ENCODE assay signal across 7 mouse cellular contexts in the genomic region with DNA sequence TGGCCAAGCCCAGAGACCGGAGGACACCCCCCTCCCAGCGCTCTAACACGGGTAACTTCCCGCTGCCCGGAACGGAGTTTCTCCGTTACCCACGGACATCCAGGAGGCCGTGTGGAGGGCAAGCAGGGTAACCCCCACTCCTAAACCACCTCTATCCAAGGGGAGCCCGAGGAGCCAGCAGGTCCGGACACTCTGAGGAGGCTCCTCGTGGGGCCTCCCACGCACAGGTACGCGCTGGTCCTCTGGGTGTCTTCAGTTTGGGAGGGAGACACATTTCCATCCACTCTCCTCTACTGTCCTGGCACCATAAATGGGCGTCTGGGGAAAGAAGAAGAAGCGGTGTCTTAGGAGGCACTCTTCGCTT.
DNase-seq lines count a peak whose midpoint lies in the region; ATAC-seq and TF ChIP-seq lines count a peak whose summit lies in the region.

No protein-coding gene starts in this region.

- peak overlapping the region; percentile 78 for H3K4me2 ChIP-seq in lung, embryonic 14.5 days
- peak overlapping the region; percentile 89 for H3K4me2 ChIP-seq in forebrain, embryonic 15.5 days (replicated peaks)
- H3K4me2 ChIP-seq in liver, embryonic 12.5 days = peak overlapping the region; percentile 63
- H3K4me2 ChIP-seq in stomach, embryonic 16.5 days (ENCODE audit: low read depth, low read length) = peak overlapping the region; percentile 69

- no peak for DNase-seq in lung, embryonic 14.5 days
- no peak for DNase-seq in lung, postnatal 14 days
- DNase-seq in thymus, postnatal 25 days = no peak

- H3K36me3 ChIP-seq in lung, embryonic 14.5 days (ENCODE audit: insufficient read depth) = no peaks in the 10 kb centered on the region
- no peaks in the 10 kb centered on the region for H3K36me3 ChIP-seq in forebrain, embryonic 15.5 days
- H3K36me3 ChIP-seq in liver, embryonic 12.5 days = no peaks in the 10 kb centered on the region
- H3K36me3 ChIP-seq in stomach, embryonic 16.5 days (ENCODE audit: control insufficient read depth, insufficient read depth, low read length) = no peaks in the 10 kb centered on the region

- peak overlapping the region; percentile 39 for H3K4me3 ChIP-seq in lung, embryonic 14.5 days (ENCODE audit: low read depth, low read length)
- peak overlapping the region; percentile 63 for H3K4me3 ChIP-seq in forebrain, embryonic 15.5 days
- H3K4me3 ChIP-seq in liver, embryonic 12.5 days = peak overlapping the region; percentile 38
- H3K4me3 ChIP-seq in stomach, embryonic 16.5 days (replicated peaks; ENCODE audit: low read length) = peak overlapping the region; percentile 46

- TF ChIP-seq CTCF in lung, embryonic 14.5 days (IDR thresholded peaks at IDR 0.05; ENCODE audit: low read depth) = no peak

- whole genome bisulfite sequencing in lung, embryonic 14.5 days = 6% methylated on average over 18 of the region's 18 CpGs
- 7% methylated on average over 18 of the region's 18 CpGs for WGBS in forebrain, embryonic 15.5 days
- 4% methylated on average over 18 of the region's 18 CpGs for WGBS in liver, embryonic 12.5 days (ENCODE audit: insufficient replicate concordance)
- WGBS in stomach, embryonic 16.5 days = 6% methylated on average over 18 of the region's 18 CpGs

- no peaks in the 10 kb centered on the region for H3K9me3 ChIP-seq in lung, embryonic 14.5 days (ENCODE audit: low read depth, low read length)
- H3K9me3 ChIP-seq in forebrain, embryonic 15.5 days = no peaks in the 10 kb centered on the region
- no peaks in the 10 kb centered on the region for H3K9me3 ChIP-seq in liver, embryonic 12.5 days (replicated peaks)
- H3K9me3 ChIP-seq in stomach, embryonic 16.5 days (replicated peaks; ENCODE audit: control insufficient read depth, low read length) = no peaks in the 10 kb centered on the region

- H3K27ac ChIP-seq in lung, embryonic 14.5 days (ENCODE audit: low read depth) = no peak overlapping the region
- H3K27ac ChIP-seq in forebrain, embryonic 15.5 days (replicated peaks) = no peak overlapping the region
- H3K27ac ChIP-seq in liver, embryonic 12.5 days = no peak overlapping the region
- H3K27ac ChIP-seq in stomach, embryonic 16.5 days (ENCODE audit: low read length) = no peak overlapping the region

- ATAC-seq in lung, embryonic 14.5 days (ENCODE audit: insufficient read depth) = peak; percentile 3; the same call in 1 of the 2 replicates
- ATAC-seq in forebrain, embryonic 15.5 days (replicated peaks) = peak; percentile 35
- no peak for ATAC-seq in liver, embryonic 12.5 days
- no peak; the same call in 1 of the 2 replicates for ATAC-seq in stomach, embryonic 16.5 days (ENCODE audit: insufficient read depth, low FRiP score)
- ATAC-seq in granulocyte monocyte progenitor cell, adult 5-6 weeks (replicated peaks; ENCODE audit: poor library complexity, severe bottlenecking) = no peak

- no peak overlapping the region for H3K9ac ChIP-seq in lung, embryonic 14.5 days
- peak overlapping the region; percentile 82 for H3K9ac ChIP-seq in forebrain, embryonic 15.5 days (replicated peaks)
- no peak overlapping the region for H3K9ac ChIP-seq in liver, embryonic 12.5 days
- no peak overlapping the region for H3K9ac ChIP-seq in stomach, embryonic 16.5 days (ENCODE audit: low read length)

- H3K27me3 ChIP-seq in lung, embryonic 14.5 days (ENCODE audit: insufficient read depth, low read length) = peaks cover 26% of the 10 kb centered on the region
- H3K27me3 ChIP-seq in forebrain, embryonic 15.5 days = peaks cover 13% of the 10 kb centered on the region
- peaks cover 72% of the 10 kb centered on the region for H3K27me3 ChIP-seq in liver, embryonic 12.5 days (replicated peaks)
- H3K27me3 ChIP-seq in stomach, embryonic 16.5 days (ENCODE audit: control insufficient read depth, insufficient read depth, low read length) = peaks cover 30% of the 10 kb centered on the region

- H3K4me1 ChIP-seq in lung, embryonic 14.5 days (ENCODE audit: insufficient read depth) = no peaks in the 10 kb centered on the region
- H3K4me1 ChIP-seq in forebrain, embryonic 15.5 days = peaks cover 21% of the 10 kb centered on the region
- peaks cover 9% of the 10 kb centered on the region; the same call in 1 of the 2 replicates for H3K4me1 ChIP-seq in liver, embryonic 12.5 days
- H3K4me1 ChIP-seq in stomach, embryonic 16.5 days (ENCODE audit: control insufficient read depth, insufficient read depth, low read length) = peaks cover 7% of the 10 kb centered on the region

Comparison
In these comparisons a context has a peak if more than half of its experiments do, and no peak if none do; other contexts are left out.
1. ATAC-seq: peak in lung, embryonic 14.5 days (single experiment) and forebrain, embryonic 15.5 days (single experiment); none in liver, embryonic 12.5 days (single experiment), stomach, embryonic 16.5 days (single experiment) and granulocyte monocyte progenitor cell, adult 5-6 weeks (single experiment).
2. Peak in every context shown above with its lines, with median percentiles within 50 percentile points of each other: H3K4me2 ChIP-seq and H3K4me3 ChIP-seq.